Mouse (Mus musculus) brain, embryonic 14.5 days (tissue): ENCODE measurements around the gene Ttc38.

Experiments
- CTCF ChIP-seq: fragments of 200-500 bp; IDR thresholded peaks from 2 replicates; pipeline ENCODE4 v1.5.1; 2012; ENCODE audit warnings: inconsistent platforms, mild to moderate bottlenecking, moderate library complexity, borderline replicate concordance; ENCODE audit not compliant: insufficient read depth, insufficient read length; ENCODE audit errors: extremely low read depth
- POLR2A ChIP-seq: fragments of 200-500 bp; IDR thresholded peaks from 2 replicates; pipeline ENCODE4 v1.6.1; 2012; ENCODE audit warnings: mild to moderate bottlenecking, inconsistent platforms, borderline replicate concordance; ENCODE audit not compliant: poor library complexity, insufficient read depth, insufficient read length, severe bottlenecking; ENCODE audit errors: extremely low read depth

- TF ChIP-seq POLR2A (no peak), CTCF (no peak)
Observed at GRCm38 (mm10) chr15:85807404-85807803, 24.7 kb upstream of the Ttc38 start.
